Mouse (Mus musculus): ENCODE data around the gene Hdac1. TPM values are rescaled to one million over a fixed set of nuclear protein-coding genes. Genes with fewer than 3 reads are reported as not detected.
"Not testable (repeated sequence)": the region's sequence is repeated elsewhere in the genome, so short reads cannot be mapped to it uniquely, and the experiment has no call there.

Hdac1 gene
- polyA plus RNA-seq, 1 experiment from 2014 or later, result 274 TPM

DNA sequence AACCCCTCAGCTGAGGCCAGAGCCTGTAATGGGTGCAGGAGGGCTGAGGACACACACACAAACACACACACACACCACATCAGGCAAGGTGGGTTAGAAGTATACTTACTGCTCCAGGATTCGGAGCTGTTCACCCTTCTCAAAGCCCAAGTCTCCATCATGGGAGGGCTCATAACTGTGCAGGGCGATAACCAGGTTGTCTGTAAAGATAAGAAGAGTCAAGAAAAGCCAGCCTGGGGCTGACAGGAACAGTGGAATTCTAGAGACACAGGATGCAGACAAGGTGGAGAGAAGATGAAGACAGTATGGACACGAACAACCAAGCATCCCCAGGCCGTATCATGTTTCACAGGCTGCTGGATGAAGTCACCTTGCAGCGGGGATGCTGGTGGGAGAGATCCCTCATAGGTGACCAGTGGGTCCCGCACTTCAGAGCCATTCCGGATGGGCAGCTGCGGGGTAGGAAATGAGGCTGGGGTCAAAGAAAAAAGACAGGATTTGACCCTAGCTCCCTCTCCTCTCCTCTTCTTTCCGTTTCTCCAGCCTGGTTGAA, 14.8 kb upstream of the Hdac1 start:
- no peaks in the 10 kb centered on the region for H3K27me3 ChIP-seq
- H3K4me2 ChIP-seq, result peak overlapping the region; percentile 73; the same call in 1 of the 2 replicates
- ATAC-seq (replicated peaks; ENCODE audit: low FRiP score), result 0 out of 2 replicates have a peak, but pooled peaks have one; percentile 9
- no peaks in the 10 kb centered on the region for H3K36me3 ChIP-seq
- H3K4me3 ChIP-seq (replicated peaks), result no peak overlapping the region; the same call in 1 of the 2 replicates
- peak overlapping the region; percentile 57; the same call in 1 of the 2 replicates for H3K9ac ChIP-seq
- peaks cover 30% of the 10 kb centered on the region for H3K4me1 ChIP-seq
- H3K9me3 ChIP-seq (replicated peaks), result no peaks in the 10 kb centered on the region
- 48% methylated on average over 9 of the region's 9 CpGs for WGBS
- H3K27ac ChIP-seq, result peak overlapping the region; percentile 86

DNA sequence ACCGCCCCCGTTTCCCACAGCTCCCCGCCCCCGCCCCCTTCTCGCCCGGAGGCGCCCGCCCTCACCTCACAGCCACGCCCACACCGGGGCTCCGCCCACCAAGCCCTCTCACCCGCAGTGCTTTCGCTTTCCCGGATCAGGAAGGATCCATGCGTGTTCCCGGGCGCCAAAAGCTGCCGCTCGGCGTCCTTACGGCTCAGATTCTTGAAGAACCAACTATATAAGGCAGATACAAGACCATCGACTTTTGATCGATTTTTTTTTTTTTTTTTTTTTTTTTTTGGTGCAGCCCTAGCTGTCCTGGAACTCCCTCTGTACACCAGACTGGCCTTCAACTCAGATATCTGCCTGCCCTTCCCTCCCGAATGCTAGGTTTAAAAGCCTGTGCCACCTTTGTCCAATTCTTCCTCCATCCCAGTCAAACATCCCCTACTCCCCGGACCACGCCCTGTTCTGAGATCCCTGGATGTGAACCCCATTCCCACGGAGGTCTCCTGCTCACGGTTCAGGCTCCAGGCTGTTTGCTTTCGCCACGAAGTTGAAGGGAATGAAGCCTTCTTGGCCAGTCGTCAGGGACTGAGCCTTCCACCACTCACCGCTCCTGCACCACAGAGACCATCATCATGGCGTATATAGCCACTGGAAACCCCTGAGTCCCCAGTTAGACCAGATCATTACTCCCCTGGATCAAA, 14.2 kb upstream of the Hdac1 start:
- Histone ChIP-seq H3K4me3 (replicated peaks) (peak overlapping the region; percentile 59), H3K4me1 (peaks cover 30% of the 10 kb centered on the region), H3K4me2 (peak overlapping the region; percentile 73), H3K9ac (peak overlapping the region; percentile 57), H3K27ac (peak overlapping the region; percentile 86), H3K27me3 (no peaks in the 10 kb centered on the region), H3K9me3 (replicated peaks) (no peaks in the 10 kb centered on the region), H3K36me3 (no peaks in the 10 kb centered on the region)
- ATAC-seq (replicated peaks; ENCODE audit: low FRiP score), result peak; percentile 75
- 9% methylated on average over 33 of the region's 33 CpGs for WGBS

DNA sequence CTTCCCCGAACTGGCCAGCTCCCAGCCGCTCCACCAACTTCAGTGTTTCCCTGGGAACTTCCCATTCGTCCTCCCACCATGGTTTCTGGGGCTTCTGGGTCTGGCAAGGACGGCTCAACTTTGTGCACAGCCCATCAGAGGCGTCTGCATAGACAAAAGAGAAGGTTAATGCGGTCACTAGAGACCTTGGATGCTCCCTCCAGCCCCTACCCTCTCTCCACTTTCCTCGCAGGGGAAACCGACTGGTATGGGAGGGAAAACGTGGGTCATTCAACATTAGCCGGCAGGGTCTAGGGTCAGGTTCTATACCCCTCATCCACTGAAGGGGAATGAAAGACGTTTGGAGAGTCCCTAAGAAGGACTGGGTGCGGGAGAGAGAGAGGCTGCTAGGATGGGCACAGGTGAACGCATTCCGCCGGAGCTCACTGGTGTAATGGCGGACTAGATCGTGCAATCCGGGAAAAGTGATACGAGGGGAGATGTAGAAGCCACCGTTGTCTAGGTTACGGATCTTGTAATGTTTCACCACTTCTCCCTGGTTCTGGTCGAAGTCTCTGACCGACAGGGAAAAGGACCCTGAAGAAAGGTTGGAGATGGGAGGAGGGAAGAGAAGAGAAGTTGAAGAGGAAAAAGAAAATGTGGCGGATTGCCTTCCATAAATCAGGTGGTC, 13.5 kb upstream of the Hdac1 start:
- no peaks in the 10 kb centered on the region for H3K36me3 ChIP-seq
- H3K4me3 ChIP-seq (replicated peaks), result peak overlapping the region; percentile 59
- 0% methylated on average over 24 of the region's 24 CpGs for WGBS
- peak overlapping the region; percentile 73 for H3K4me2 ChIP-seq
- no peaks in the 10 kb centered on the region for H3K27me3 ChIP-seq
- no peaks in the 10 kb centered on the region for H3K9me3 ChIP-seq (replicated peaks)
- peak; percentile 66 for ATAC-seq (replicated peaks; ENCODE audit: low FRiP score)
- H3K4me1 ChIP-seq, result peaks cover 30% of the 10 kb centered on the region
- H3K27ac ChIP-seq, result peak overlapping the region; percentile 86
- peak overlapping the region; percentile 57 for H3K9ac ChIP-seq

GRCm38 (mm10) chr4:129555421-129555861, 12.9 kb upstream of the Hdac1 start:
- H3K4me1 ChIP-seq, result peaks cover 30% of the 10 kb centered on the region
- WGBS, result 2% methylated on average over 16 of the region's 16 CpGs
- no peaks in the 10 kb centered on the region for H3K36me3 ChIP-seq
- H3K4me3 ChIP-seq (replicated peaks), result peak overlapping the region; percentile 59
- peak; percentile 52 for ATAC-seq (replicated peaks; ENCODE audit: low FRiP score)
- peak overlapping the region; percentile 73 for H3K4me2 ChIP-seq
- peak overlapping the region; percentile 86 for H3K27ac ChIP-seq
- no peaks in the 10 kb centered on the region for H3K27me3 ChIP-seq
- H3K9ac ChIP-seq, result peak overlapping the region; percentile 57
- H3K9me3 ChIP-seq (replicated peaks), result no peaks in the 10 kb centered on the region

- H3K27ac ChIP-seq; H3K27me3 ChIP-seq; H3K4me2 ChIP-seq; H3K36me3 ChIP-seq; H3K9me3 ChIP-seq (replicated peaks); ATAC-seq (replicated peaks; ENCODE audit: low FRiP score); H3K4me3 ChIP-seq (replicated peaks); H3K9ac ChIP-seq: not testable (repeated sequence)
- H3K4me1 ChIP-seq, result peaks cover 33% of the 10 kb centered on the region
- WGBS, result 91% methylated on average over 6 of the region's 6 CpGs
These were observed 12.0 kb upstream of the Hdac1 start for GRCm38 (mm10) chr4:129554512-129554911.

DNA sequence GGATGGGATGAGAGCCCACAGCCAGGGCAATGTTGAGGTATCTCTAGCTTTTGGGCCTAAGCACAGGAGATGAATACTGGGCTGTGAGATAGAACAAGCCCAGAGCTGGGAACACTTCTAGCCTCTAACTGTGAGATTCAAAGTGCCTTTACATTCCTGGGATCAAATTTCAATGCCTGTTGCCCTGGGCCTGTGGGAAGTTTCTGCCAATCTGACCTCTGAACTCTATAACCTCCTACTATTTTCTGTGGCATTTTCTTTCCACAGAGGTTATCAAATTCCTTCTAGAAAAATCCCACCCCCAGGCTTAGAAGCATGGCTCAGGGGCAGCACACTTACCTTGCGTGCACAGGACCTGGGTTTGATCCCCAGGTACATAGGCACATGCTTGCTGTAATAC, 7.8 kb upstream of the Hdac1 start:
- no peak overlapping the region for H3K4me2 ChIP-seq
- no peaks in the 10 kb centered on the region for H3K27me3 ChIP-seq
- H3K9me3 ChIP-seq (replicated peaks), result no peaks in the 10 kb centered on the region
- peaks cover 7% of the 10 kb centered on the region for H3K4me1 ChIP-seq
- H3K4me3 ChIP-seq (replicated peaks), result no peak overlapping the region
- H3K9ac ChIP-seq, result no peak overlapping the region
- H3K27ac ChIP-seq, result no peak overlapping the region
- H3K36me3 ChIP-seq, result no peaks in the 10 kb centered on the region
- ATAC-seq (replicated peaks; ENCODE audit: low FRiP score), result no peak
- WGBS, result 55% methylated on average over 1 of the region's 1 CpGs

GRCm38 (mm10) chr4:129549306-129549705, 6.8 kb upstream of the Hdac1 start:
- Histone ChIP-seq H3K27me3 (no peaks in the 10 kb centered on the region), H3K4me3 (replicated peaks) (no peak overlapping the region), H3K9me3 (replicated peaks) (no peaks in the 10 kb centered on the region), H3K9ac (no peak overlapping the region), H3K27ac (no peak overlapping the region), H3K4me2 (no peak overlapping the region), H3K36me3 (no peaks in the 10 kb centered on the region), H3K4me1 (0 out of 2 replicates have a peak, but pooled peaks cover 3% of the 10 kb centered on the region)
- 83% methylated on average over 2 of the region's 2 CpGs for WGBS
- no peak for ATAC-seq (replicated peaks; ENCODE audit: low FRiP score)

- not testable (repeated sequence) for H3K9ac ChIP-seq; H3K36me3 ChIP-seq; H3K4me1 ChIP-seq; H3K9me3 ChIP-seq (replicated peaks); H3K27ac ChIP-seq; H3K4me2 ChIP-seq; ATAC-seq (replicated peaks; ENCODE audit: low FRiP score); H3K27me3 ChIP-seq; H3K4me3 ChIP-seq (replicated peaks)
- WGBS, result 85% methylated on average over 4 of the region's 4 CpGs
These were observed 5.1 kb upstream of the Hdac1 start for GRCm38 (mm10) chr4:129547631-129548030.

GRCm38 (mm10) chr4:129544106-129544505, 1.6 kb upstream of the Hdac1 start:
- no peak overlapping the region for H3K9ac ChIP-seq
- H3K27me3 ChIP-seq, result no peaks in the 10 kb centered on the region
- H3K4me1 ChIP-seq, result peaks cover 19% of the 10 kb centered on the region
- H3K4me3 ChIP-seq (replicated peaks), result no peak overlapping the region
- no peak for ATAC-seq (replicated peaks; ENCODE audit: low FRiP score)
- no peaks in the 10 kb centered on the region for H3K9me3 ChIP-seq (replicated peaks)
- peaks cover 14% of the 10 kb centered on the region for H3K36me3 ChIP-seq
- WGBS, result 86% methylated on average over 4 of the region's 4 CpGs
- H3K4me2 ChIP-seq, result no peak overlapping the region
- H3K27ac ChIP-seq, result no peak overlapping the region

- ATAC-seq (replicated peaks; ENCODE audit: low FRiP score), result no peak; the same call in 1 of the 2 replicates
- H3K4me3 ChIP-seq (replicated peaks), result peak overlapping the region; percentile 90
- peak overlapping the region; percentile 68 for H3K4me2 ChIP-seq
- peaks cover 19% of the 10 kb centered on the region for H3K4me1 ChIP-seq
- no peaks in the 10 kb centered on the region for H3K9me3 ChIP-seq (replicated peaks)
- H3K27me3 ChIP-seq, result no peaks in the 10 kb centered on the region
- H3K27ac ChIP-seq, result peak overlapping the region; percentile 86
- H3K9ac ChIP-seq, result peak overlapping the region; percentile 85
- H3K36me3 ChIP-seq, result peaks cover 32% of the 10 kb centered on the region
- under 1% methylated on average over 30 of the region's 30 CpGs for WGBS
These were observed 483 bp downstream of the Hdac1 start for GRCm38 (mm10) chr4:129541868-129542591.

DNA sequence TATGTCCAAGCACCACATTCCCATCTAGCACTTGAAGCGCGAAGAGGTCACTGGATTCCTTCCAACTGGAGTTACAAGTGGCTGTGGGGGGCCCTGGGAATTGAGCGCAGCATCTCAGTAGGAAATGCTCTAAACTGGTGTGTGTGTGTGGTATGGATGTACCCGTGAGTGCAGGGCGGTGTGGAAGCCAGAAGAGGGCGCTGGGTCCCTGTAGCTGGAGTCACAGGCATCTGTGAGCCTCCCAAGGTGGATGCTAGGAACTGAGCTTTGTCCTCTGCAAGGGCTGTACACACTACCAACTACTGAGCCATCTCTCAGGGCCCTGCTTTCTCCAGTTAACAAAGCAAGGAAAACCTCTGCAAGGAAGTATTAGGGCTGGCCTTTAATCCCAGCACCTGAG, 2.5 kb downstream of the Hdac1 start:
- WGBS, result 94% methylated on average over 6 of the region's 6 CpGs

GRCm38 (mm10) chr4:129528901-129529300, 13.6 kb downstream of the Hdac1 start:
- not testable (repeated sequence) for H3K4me1 ChIP-seq; ATAC-seq (replicated peaks; ENCODE audit: low FRiP score); H3K9me3 ChIP-seq (replicated peaks); H3K27ac ChIP-seq; H3K9ac ChIP-seq; H3K27me3 ChIP-seq; H3K4me3 ChIP-seq (replicated peaks); H3K4me2 ChIP-seq
- 93% methylated on average over 6 of the region's 6 CpGs for WGBS
- H3K36me3 ChIP-seq, result peaks cover 95% of the 10 kb centered on the region

More for the DNA sequence above, 2.5 kb downstream of the Hdac1 start:
- Histone ChIP-seq H3K4me3 (replicated peaks) (no peak overlapping the region), H3K4me1 (peaks cover 19% of the 10 kb centered on the region), H3K9me3 (replicated peaks) (no peaks in the 10 kb centered on the region), H3K36me3 (peaks cover 47% of the 10 kb centered on the region), H3K4me2 (no peak overlapping the region), H3K27ac (no peak overlapping the region), H3K27me3 (no peaks in the 10 kb centered on the region), H3K9ac (no peak overlapping the region)
- no peak for ATAC-seq (replicated peaks; ENCODE audit: low FRiP score)
